Mouse (Mus musculus) lung, adult 2 months (tissue): ENCODE measurements around the gene Prss57. TPM values are rescaled to one million over a fixed set of nuclear protein-coding genes. Genes with fewer than 3 reads are reported as not detected.
A peak's percentile ranks its signal among the peaks of the same experiment; 100 is the strongest.

Source experiments
- DNase-seq: peaks from one replicate; pipeline ENCODE4 v3.0.0; 2022
- H3K4me1 ChIP-seq: fragments of 200-500 bp; 2 replicates; pipeline ENCODE4 v1.6.1; 2011; ENCODE audit warnings: low read length; ENCODE audit not compliant: control insufficient read depth, insufficient read depth
- H3K4me3 ChIP-seq: fragments of 200-500 bp; replicated peaks from 2 replicates; pipeline ENCODE3; 2011; ENCODE audit warnings: low read depth, mild to moderate bottlenecking, control low read depth, low read length; ENCODE audit errors: extremely low read depth
- CTCF ChIP-seq: fragments of 200-500 bp; IDR thresholded peaks from 2 replicates; pipeline ENCODE4 v1.5.1; 2011; ENCODE audit warnings: mild to moderate bottlenecking, low read length, control low read depth; ENCODE audit not compliant: insufficient read depth
- POLR2A ChIP-seq: fragments of 200-500 bp; IDR thresholded peaks from 2 replicates; pipeline ENCODE4 v1.6.1; 2011; ENCODE audit warnings: low read depth, mild to moderate bottlenecking, control low read depth, low read length, borderline replicate concordance; ENCODE audit errors: extremely low read depth
- WGBS: fragments of 180-500 bp; shearing (Covaris S2); methylation state at CpG from one replicate; pipeline ENCODE4 v1.1.7; 2018; 5-methylcytosine and 5-hydroxymethylcytosine counted together
- polyA plus RNA-seq: library from polyadenylated mRNA; depleted of rRNA; stranded (reverse); fragments of >200 nt; gene quantifications from 2 replicates; pipeline ENCODE4 v1.2.3, GENCODE M21; 2012

Prss57 gene
- polyA plus RNA-seq, 1 experiment: 0.20 TPM

DNA sequence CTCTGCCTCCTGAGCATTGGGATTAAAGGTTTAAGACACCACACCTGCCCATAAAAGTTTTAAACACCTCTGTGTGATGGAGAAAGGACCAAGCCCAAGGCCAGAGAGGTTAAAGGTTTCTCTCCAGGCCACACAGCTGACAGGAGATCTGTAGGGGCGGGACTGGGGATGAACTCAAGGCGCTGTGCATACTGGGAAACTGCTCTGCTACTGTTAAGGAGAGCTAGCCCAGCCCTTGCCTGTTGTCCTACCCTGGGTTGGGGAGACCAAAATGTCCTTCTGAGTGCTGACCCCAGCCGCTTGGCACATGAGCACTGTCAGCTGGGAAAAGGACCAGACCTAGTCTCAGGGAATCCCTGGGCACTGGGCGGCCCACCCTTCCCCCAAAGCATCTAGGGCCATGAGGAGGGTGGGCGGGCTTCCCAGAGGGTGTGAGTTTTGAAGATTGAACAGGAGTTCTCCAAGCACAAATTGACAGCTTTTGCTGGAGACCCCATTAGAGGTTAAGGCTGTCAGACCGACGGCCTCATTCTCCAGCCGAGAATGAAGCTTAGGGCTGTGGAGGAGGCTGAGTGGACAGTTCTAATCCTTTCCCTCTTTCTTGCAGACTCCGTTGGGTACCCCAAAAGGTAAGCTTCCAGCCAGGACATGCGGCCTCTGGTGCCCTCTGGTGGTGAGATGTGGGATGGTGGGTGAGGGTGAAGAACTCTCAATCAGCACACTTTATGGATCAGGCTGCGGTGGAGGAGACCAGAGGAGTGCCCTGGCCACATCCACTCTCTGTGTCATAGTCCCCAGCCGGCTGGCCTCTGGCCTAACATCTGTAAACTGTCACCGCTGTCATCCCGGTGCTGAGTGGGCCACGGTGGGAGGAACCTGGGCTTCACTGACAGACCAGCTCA lies 21.2 kb upstream of the Prss57 start:
- H3K4me1 ChIP-seq: 0 out of 2 replicates have a peak, but pooled peaks cover 5% of the 10 kb centered on the region
- 32% methylated on average over 15 of the region's 15 CpGs for WGBS
- peak; percentile 89 for DNase-seq
- no peak overlapping the region for H3K4me3 ChIP-seq
- TF ChIP-seq CTCF (peak; percentile 96), POLR2A (no peak)

- no peak for TF ChIP-seq CTCF
- TF ChIP-seq POLR2A: no peak
- H3K4me1 ChIP-seq: 0 out of 2 replicates have a peak, but pooled peaks cover 5% of the 10 kb centered on the region
- whole genome bisulfite sequencing: 56% methylated on average over 11 of the region's 11 CpGs
- H3K4me3 ChIP-seq: no peak overlapping the region
- DNase-seq: no peak
Measured at GRCm38 (mm10) chr10:79808728-79809127, 18.0 kb upstream of the Prss57 start.

GRCm38 (mm10) chr10:79807826-79808225 lies 17.1 kb upstream of the Prss57 start:
- WGBS: 50% methylated on average over 11 of the region's 11 CpGs
- no peak overlapping the region for H3K4me3 ChIP-seq
- no peak for DNase-seq

DNA sequence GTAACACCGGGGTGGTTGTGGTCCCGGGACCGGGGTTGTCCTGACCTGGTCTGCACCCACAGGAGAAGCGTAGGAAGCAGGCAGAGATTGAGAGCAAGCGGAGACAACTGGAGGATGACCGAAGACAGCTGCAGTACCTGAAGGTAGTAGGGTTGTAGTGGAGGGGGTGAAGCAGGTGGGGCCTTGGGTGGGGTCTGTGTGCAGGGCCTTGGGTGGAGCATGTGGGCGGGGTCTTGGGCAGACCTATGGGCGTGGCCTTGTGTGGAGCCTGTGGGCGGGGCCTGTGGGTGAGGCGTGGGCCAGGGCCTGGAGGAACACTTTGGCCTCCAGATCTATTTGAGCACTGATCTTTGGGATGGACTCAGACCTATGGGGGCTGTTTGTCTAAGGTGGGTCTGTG lies 16.2 kb upstream of the Prss57 start:
- Histone ChIP-seq H3K4me1 (peaks cover 11% of the 10 kb centered on the region), H3K4me3 (no peak overlapping the region)
- TF ChIP-seq POLR2A: no peak
- no peak for TF ChIP-seq CTCF
- no peak for DNase-seq
- 79% methylated on average over 10 of the region's 10 CpGs for WGBS

More at GRCm38 (mm10) chr10:79807826-79808225, 17.1 kb upstream of the Prss57 start:
- TF ChIP-seq POLR2A (no peak), CTCF (no peak)
- peaks cover 6% of the 10 kb centered on the region; the same call in 1 of the 2 replicates for H3K4me1 ChIP-seq

DNA sequence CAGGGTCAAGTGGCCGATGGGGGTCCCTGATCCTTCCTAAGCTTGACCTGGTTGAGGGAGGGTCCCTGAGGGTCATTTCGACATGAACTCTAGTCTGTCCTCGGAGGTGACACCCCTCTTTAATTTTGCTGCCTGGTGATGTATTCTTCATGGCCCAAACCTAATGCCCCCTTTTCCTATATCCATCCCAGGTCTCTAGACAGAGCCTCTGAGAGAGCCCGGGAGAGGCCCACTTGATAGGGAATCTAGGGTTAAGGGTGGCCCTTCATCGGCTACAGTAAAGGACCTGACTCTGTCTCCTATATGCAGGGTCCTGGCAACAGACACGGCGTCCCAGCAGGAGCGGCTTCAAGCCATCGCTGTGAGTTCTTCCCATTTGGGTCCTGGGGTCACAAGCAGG lies 15.6 kb upstream of the Prss57 start:
- Histone ChIP-seq H3K4me1 (peaks cover 11% of the 10 kb centered on the region), H3K4me3 (no peak overlapping the region)
- TF ChIP-seq POLR2A (no peak), CTCF (no peak)
- no peak for DNase-seq
- 89% methylated on average over 9 of the region's 9 CpGs for whole genome bisulfite sequencing

GRCm38 (mm10) chr10:79805636-79806035 lies 14.9 kb upstream of the Prss57 start:
- no peak for DNase-seq
- no peak for TF ChIP-seq POLR2A
- TF ChIP-seq CTCF: no peak
- H3K4me1 ChIP-seq: peaks cover 11% of the 10 kb centered on the region
- 48% methylated on average over 11 of the region's 11 CpGs for WGBS
- H3K4me3 ChIP-seq: no peak overlapping the region

GRCm38 (mm10) chr10:79803716-79804323 lies 13.1 kb upstream of the Prss57 start:
- Histone ChIP-seq H3K4me3 (no peak overlapping the region), H3K4me1 (peaks cover 7% of the 10 kb centered on the region)
- no peak for TF ChIP-seq CTCF
- TF ChIP-seq POLR2A: no peak
- 50% methylated on average over 29 of the region's 29 CpGs for WGBS
- no peak for DNase-seq

- H3K4me1 ChIP-seq: peaks cover 6% of the 10 kb centered on the region
- TF ChIP-seq CTCF (no peak), POLR2A (peak; percentile 33; the same call in 1 of the 2 replicates)
- 51% methylated on average over 11 of the region's 11 CpGs for WGBS
- no peak for DNase-seq
- H3K4me3 ChIP-seq: peak overlapping the region; percentile 3
Measured at GRCm38 (mm10) chr10:79802331-79802971, 11.7 kb upstream of the Prss57 start.

DNA sequence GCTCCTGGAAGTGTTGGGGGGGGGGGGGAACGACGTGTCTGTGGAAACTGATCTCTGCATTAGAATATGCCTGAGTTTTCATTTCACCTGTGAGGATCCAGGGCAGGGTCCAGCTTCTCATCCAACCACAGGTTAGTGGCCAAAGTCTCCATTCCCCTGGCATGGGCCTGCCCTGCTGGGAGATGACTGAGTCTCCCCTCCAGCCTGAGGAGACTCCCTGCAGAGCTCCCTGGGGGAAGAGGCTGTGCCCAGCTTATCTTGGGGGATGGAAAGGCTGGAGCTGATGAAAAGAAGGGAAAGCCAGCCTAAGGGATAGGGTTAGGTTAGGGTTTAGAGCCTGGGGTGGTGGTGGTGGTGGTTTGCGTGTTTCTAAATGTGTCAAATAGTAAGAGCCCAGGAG lies 11.1 kb upstream of the Prss57 start:
- no peak for TF ChIP-seq POLR2A
- no peak for TF ChIP-seq CTCF
- DNase-seq: no peak
- WGBS: 59% methylated on average over 3 of the region's 3 CpGs
- Histone ChIP-seq H3K4me1 (peaks cover 6% of the 10 kb centered on the region), H3K4me3 (no peak overlapping the region)
